Mouse (Mus musculus) forebrain, embryonic 13.5 days (tissue): ENCODE data around the gene Vti1a. TPM values are rescaled to one million over a fixed set of nuclear protein-coding genes. Genes with fewer than 3 reads are reported as not detected.

Experiments
- ATAC-seq: fragments of 200-750 bp; cut with Nextera tagmentation; 2 replicates; pipeline ENCODE4 v1.8.0; 2017
- H3K27ac ChIP-seq: fragments of 300-500 bp; sonication (generic); 2 replicates; pipeline ENCODE4 v1.5.1; 2015; ENCODE audit warnings: inconsistent platforms, mild to moderate bottlenecking, moderate library complexity
- H3K27me3 ChIP-seq: fragments of 300-500 bp; sonication (generic); 2 replicates; pipeline ENCODE4 v1.6.1; 2015; ENCODE audit warnings: mild to moderate bottlenecking, inconsistent platforms
- H3K36me3 ChIP-seq: fragments of 300-500 bp; sonication (generic); 2 replicates; pipeline ENCODE4 v1.6.1; 2015; ENCODE audit warnings: mild to moderate bottlenecking, inconsistent platforms; ENCODE audit not compliant: poor library complexity, severe bottlenecking
- H3K4me1 ChIP-seq: fragments of 300-500 bp; sonication (generic); 2 replicates; pipeline ENCODE4 v1.6.1; 2015; ENCODE audit warnings: inconsistent platforms
- H3K4me2 ChIP-seq: fragments of 300-500 bp; sonication (generic); 2 replicates; pipeline ENCODE4 v1.6.1; 2015; ENCODE audit warnings: inconsistent platforms, mild to moderate bottlenecking, moderate library complexity
- H3K4me3 ChIP-seq: fragments of 300-500 bp; sonication (generic); 2 replicates; pipeline ENCODE4 v1.5.1; 2015; ENCODE audit warnings: mild to moderate bottlenecking, inconsistent platforms
- H3K9ac ChIP-seq: fragments of 300-500 bp; sonication (generic); 2 replicates; pipeline ENCODE4 v1.6.1; 2015; ENCODE audit warnings: mild to moderate bottlenecking, inconsistent platforms
- H3K9me3 ChIP-seq: fragments of 300-500 bp; sonication (generic); replicated peaks from 2 replicates; pipeline ENCODE4 v1.6.1; 2016; ENCODE audit warnings: inconsistent platforms
- WGBS: fragments of 180-500 bp; shearing (Covaris S2); methylation state at CpG from one replicate; pipeline ENCODE4 v1.1.7; 2015; 5-methylcytosine and 5-hydroxymethylcytosine counted together
- polyA plus RNA-seq: library from polyadenylated mRNA; unstranded; fragments of >200 nt; fragmentation: Nextera tagmentation; extraction: Ambion mirVana; gene quantifications from 2 replicates; pipeline ENCODE4 v1.2.1, GENCODE M21; 2015

Vti1a gene
- polyA plus RNA-seq, 1 experiment from 2014 or later = 25.8 TPM

GRCm38 (mm10) chr19:55501985-55502384, 185.9 kb downstream of the Vti1a start:
- H3K27ac ChIP-seq = no peak overlapping the region
- H3K9ac ChIP-seq = no peak overlapping the region
- no peak overlapping the region for H3K4me3 ChIP-seq
- 47% methylated on average over 4 of the region's 4 CpGs for WGBS
- 0 out of 2 replicates have a peak, but pooled peaks cover 2% of the 10 kb centered on the region for H3K27me3 ChIP-seq
- peaks cover 9% of the 10 kb centered on the region for H3K4me1 ChIP-seq
- no peaks in the 10 kb centered on the region for H3K9me3 ChIP-seq
- no peak overlapping the region for H3K4me2 ChIP-seq
- ATAC-seq = no peak
- no peaks in the 10 kb centered on the region for H3K36me3 ChIP-seq

GRCm38 (mm10) chr19:55503771-55504170, 187.7 kb downstream of the Vti1a start:
- no peak overlapping the region for H3K9ac ChIP-seq
- H3K36me3 ChIP-seq = no peaks in the 10 kb centered on the region
- no peaks in the 10 kb centered on the region for H3K9me3 ChIP-seq
- H3K4me1 ChIP-seq = peaks cover 8% of the 10 kb centered on the region
- no peak overlapping the region for H3K4me3 ChIP-seq
- ATAC-seq = no peak
- 77% methylated on average over 4 of the region's 4 CpGs for WGBS
- H3K27me3 ChIP-seq = no peaks in the 10 kb centered on the region
- no peak overlapping the region for H3K27ac ChIP-seq
- no peak overlapping the region for H3K4me2 ChIP-seq

GRCm38 (mm10) chr19:55507748-55508147, 191.7 kb downstream of the Vti1a start:
- Histone ChIP-seq H3K4me1 (peaks cover 3% of the 10 kb centered on the region; the same call in 1 of the 2 replicates), H3K9ac (no peak overlapping the region), H3K9me3 (no peaks in the 10 kb centered on the region), H3K27ac (no peak overlapping the region), H3K4me2 (no peak overlapping the region), H3K27me3 (no peaks in the 10 kb centered on the region), H3K4me3 (no peak overlapping the region), H3K36me3 (no peaks in the 10 kb centered on the region)
- ATAC-seq = no peak
- WGBS = 80% methylated on average over 16 of the region's 16 CpGs

GRCm38 (mm10) chr19:55508239-55508638, 192.1 kb downstream of the Vti1a start:
- H3K4me3 ChIP-seq = no peak overlapping the region
- H3K27ac ChIP-seq = no peak overlapping the region

GRCm38 (mm10) chr19:55508965-55509364, 192.9 kb downstream of the Vti1a start:
- Histone ChIP-seq H3K27ac (no peak overlapping the region), H3K4me3 (no peak overlapping the region), H3K4me1 (peaks cover 3% of the 10 kb centered on the region; the same call in 1 of the 2 replicates), H3K9me3 (no peaks in the 10 kb centered on the region), H3K9ac (no peak overlapping the region), H3K36me3 (no peaks in the 10 kb centered on the region), H3K4me2 (no peak overlapping the region), H3K27me3 (no peaks in the 10 kb centered on the region)
- WGBS = 88% methylated on average over 5 of the region's 5 CpGs
- ATAC-seq = no peak

More at GRCm38 (mm10) chr19:55508239-55508638, 192.1 kb downstream of the Vti1a start:
- Histone ChIP-seq H3K4me1 (peaks cover 3% of the 10 kb centered on the region; the same call in 1 of the 2 replicates), H3K4me2 (no peak overlapping the region), H3K36me3 (no peaks in the 10 kb centered on the region), H3K9ac (no peak overlapping the region), H3K9me3 (no peaks in the 10 kb centered on the region), H3K27me3 (no peaks in the 10 kb centered on the region)
- ATAC-seq = no peak
- 92% methylated on average over 4 of the region's 4 CpGs for WGBS

- WGBS = 90% methylated on average over 8 of the region's 8 CpGs
- no peaks in the 10 kb centered on the region for H3K9me3 ChIP-seq
- ATAC-seq = no peak
Observed at GRCm38 (mm10) chr19:55509618-55510017, 193.5 kb downstream of the Vti1a start.

GRCm38 (mm10) chr19:55513941-55514340, 197.8 kb downstream of the Vti1a start:
- Histone ChIP-seq H3K27me3 (no peaks in the 10 kb centered on the region), H3K9me3 (no peaks in the 10 kb centered on the region), H3K9ac (no peak overlapping the region), H3K36me3 (no peaks in the 10 kb centered on the region), H3K4me3 (no peak overlapping the region), H3K4me1 (no peaks in the 10 kb centered on the region), H3K4me2 (no peak overlapping the region), H3K27ac (no peak overlapping the region)
- no peak for ATAC-seq
- 90% methylated on average over 4 of the region's 4 CpGs for WGBS

More at GRCm38 (mm10) chr19:55509618-55510017, 193.5 kb downstream of the Vti1a start:
- Histone ChIP-seq H3K4me2 (no peak overlapping the region), H3K36me3 (no peaks in the 10 kb centered on the region), H3K27me3 (no peaks in the 10 kb centered on the region), H3K9ac (no peak overlapping the region), H3K4me3 (no peak overlapping the region), H3K4me1 (peaks cover 3% of the 10 kb centered on the region; the same call in 1 of the 2 replicates), H3K27ac (no peak overlapping the region)

GRCm38 (mm10) chr19:55520236-55520635, 204.1 kb downstream of the Vti1a start:
- no peaks in the 10 kb centered on the region for H3K9me3 ChIP-seq
- 87% methylated on average over 2 of the region's 2 CpGs for WGBS
- H3K4me3 ChIP-seq = no peak overlapping the region
- no peak overlapping the region for H3K27ac ChIP-seq
- H3K9ac ChIP-seq = no peak overlapping the region
- 0 out of 2 replicates have a peak, but pooled peaks cover under 1% of the 10 kb centered on the region for H3K4me1 ChIP-seq
- no peaks in the 10 kb centered on the region for H3K36me3 ChIP-seq
- H3K4me2 ChIP-seq = no peak overlapping the region
- no peak for ATAC-seq
- no peaks in the 10 kb centered on the region for H3K27me3 ChIP-seq

GRCm38 (mm10) chr19:55523340-55523739, 207.2 kb downstream of the Vti1a start:
- Histone ChIP-seq H3K27ac (no peak overlapping the region), H3K4me3 (no peak overlapping the region), H3K4me2 (no peak overlapping the region), H3K27me3 (no peaks in the 10 kb centered on the region), H3K36me3 (no peaks in the 10 kb centered on the region), H3K9ac (no peak overlapping the region), H3K4me1 (0 out of 2 replicates have a peak, but pooled peaks cover 2% of the 10 kb centered on the region), H3K9me3 (no peaks in the 10 kb centered on the region)
- ATAC-seq = no peak
- 82% methylated on average over 9 of the region's 9 CpGs for WGBS

GRCm38 (mm10) chr19:55524385-55524784, 208.3 kb downstream of the Vti1a start:
- Histone ChIP-seq H3K9ac (no peak overlapping the region), H3K4me3 (no peak overlapping the region), H3K4me1 (0 out of 2 replicates have a peak, but pooled peaks cover 2% of the 10 kb centered on the region), H3K9me3 (no peaks in the 10 kb centered on the region), H3K27me3 (no peaks in the 10 kb centered on the region), H3K36me3 (no peaks in the 10 kb centered on the region), H3K4me2 (no peak overlapping the region), H3K27ac (no peak overlapping the region)
- 94% methylated on average over 7 of the region's 7 CpGs for WGBS
- no peak for ATAC-seq

- Histone ChIP-seq H3K4me3 (no peak overlapping the region), H3K4me2 (no peak overlapping the region), H3K4me1 (0 out of 2 replicates have a peak, but pooled peaks cover 2% of the 10 kb centered on the region), H3K27ac (no peak overlapping the region), H3K27me3 (no peaks in the 10 kb centered on the region), H3K9me3 (no peaks in the 10 kb centered on the region), H3K36me3 (no peaks in the 10 kb centered on the region), H3K9ac (no peak overlapping the region)
- WGBS = 64% methylated on average over 3 of the region's 3 CpGs
- ATAC-seq = no peak
Observed at GRCm38 (mm10) chr19:55525056-55525455, 209.0 kb downstream of the Vti1a start.

GRCm38 (mm10) chr19:55526717-55527235, 210.7 kb downstream of the Vti1a start:
- no peaks in the 10 kb centered on the region for H3K27me3 ChIP-seq
- ATAC-seq = no peak
- H3K9ac ChIP-seq = no peak overlapping the region
- H3K4me2 ChIP-seq = no peak overlapping the region
- WGBS = 71% methylated on average over 2 of the region's 2 CpGs
- H3K9me3 ChIP-seq = no peaks in the 10 kb centered on the region
- H3K4me3 ChIP-seq = no peak overlapping the region
- no peak overlapping the region for H3K27ac ChIP-seq
- H3K36me3 ChIP-seq = no peaks in the 10 kb centered on the region
- H3K4me1 ChIP-seq = 0 out of 2 replicates have a peak, but pooled peaks cover 2% of the 10 kb centered on the region

- H3K4me3 ChIP-seq = no peak overlapping the region
- H3K9me3 ChIP-seq = no peaks in the 10 kb centered on the region
- H3K9ac ChIP-seq = no peak overlapping the region
- H3K27me3 ChIP-seq = no peaks in the 10 kb centered on the region
- H3K4me2 ChIP-seq = no peak overlapping the region
- H3K36me3 ChIP-seq = no peaks in the 10 kb centered on the region
- H3K4me1 ChIP-seq = 0 out of 2 replicates have a peak, but pooled peaks cover 2% of the 10 kb centered on the region
- WGBS = 97% methylated on average over 3 of the region's 3 CpGs
- ATAC-seq = no peak
- no peak overlapping the region for H3K27ac ChIP-seq
Observed at GRCm38 (mm10) chr19:55530041-55530440, 213.9 kb downstream of the Vti1a start.
